Comparison of ENCODE assay signal across 20 mouse cellular contexts in genomic region chr5:119149389-119150185, GRCm38 (mm10).
DNase-seq lines count a peak whose midpoint lies in the region; ATAC-seq lines count a peak whose summit lies in the region.
"Had no signal": no experiment of that assay in that cellular context is flagged by ENCODE, and none has a peak within 500 bp of the region (broad histone marks: within the 10 kb centered on the region; RNA-seq: fewer than 3 reads in every experiment).

No protein-coding gene starts in this region.

- WGBS in midbrain, embryonic 11.5 days = 84% methylated on average over 25 of the region's 25 CpGs
- WGBS in midbrain, embryonic 14.5 days = 88% methylated on average over 25 of the region's 25 CpGs

- H3K4me3 ChIP-seq in midbrain, embryonic 11.5 days (ENCODE audit: low read depth, low read length) = no peak overlapping the region
- no peak overlapping the region for H3K4me3 ChIP-seq in midbrain, embryonic 14.5 days (replicated peaks; ENCODE audit: low read depth, low read length)
- H3K4me3 ChIP-seq: forebrain, embryonic 12.5 days; gastrocnemius, adult 2 months; heart, embryonic 13.5 days; intestine, embryonic 15.5 days had no signal

- H3K36me3 ChIP-seq in midbrain, embryonic 11.5 days (ENCODE audit: control insufficient read depth, insufficient read depth, low read length) = no peaks in the 10 kb centered on the region
- H3K36me3 ChIP-seq in midbrain, embryonic 14.5 days (ENCODE audit: control insufficient read depth, insufficient read depth, low read length) = no peaks in the 10 kb centered on the region
- H3K36me3 ChIP-seq: forebrain, embryonic 12.5 days; heart, embryonic 13.5 days; intestine, embryonic 15.5 days had no signal

- ATAC-seq in midbrain, embryonic 11.5 days (ENCODE audit: low FRiP score) = no peak
- no peak for ATAC-seq in midbrain, embryonic 14.5 days (ENCODE audit: low FRiP score, low TSS enrichment)
- ATAC-seq: forebrain, embryonic 16.5 days; intestine, embryonic 15.5 days had no signal

- H3K27me3 ChIP-seq in midbrain, embryonic 11.5 days (ENCODE audit: control insufficient read depth, insufficient read depth, low read length) = no peaks in the 10 kb centered on the region
- H3K27me3 ChIP-seq in midbrain, embryonic 14.5 days (ENCODE audit: control insufficient read depth, insufficient read depth, low read length) = no peaks in the 10 kb centered on the region
- H3K27me3 ChIP-seq: forebrain, embryonic 12.5 days; heart, embryonic 13.5 days; intestine, embryonic 15.5 days had no signal

- peak; percentile 71 for DNase-seq in embryo, embryonic 11 days
- DNase-seq in embryo, embryonic 9.5 days (ENCODE audit: extremely low spot score) = no peak
- DNase-seq in midbrain, embryonic 11.5 days (ENCODE audit: low spot score, missing footprints) = peak; percentile 56
- no peak for DNase-seq in midbrain, embryonic 14.5 days
- DNase-seq in forelimb bud, embryonic 11.5 days (ENCODE audit: low read depth, low spot score) = peak; percentile 33
- no peak for DNase-seq in lung, adult 18-20 months
- DNase-seq in lung, postnatal 36 days = no peak
- no peak for DNase-seq in urinary bladder, adult 18-20 months (ENCODE audit: low spot score in 2 of 2)
- DNase-seq: adrenal gland, postnatal 10 days; cerebellum, adult 11 months; cerebellum, adult 9-10 months; cerebellum, postnatal 25 days; gastrocnemius, adult 2 months; gastrocnemius, postnatal 25 days; heart, postnatal 4 days had no signal

- H3K4me2 ChIP-seq in midbrain, embryonic 11.5 days = no peak overlapping the region
- H3K4me2 ChIP-seq in midbrain, embryonic 14.5 days (ENCODE audit: low read length) = no peak overlapping the region
- H3K4me2 ChIP-seq: forebrain, embryonic 12.5 days; heart, embryonic 13.5 days; hindbrain, embryonic 14.5 days; intestine, embryonic 15.5 days had no signal

- no peak overlapping the region for H3K9ac ChIP-seq in midbrain, embryonic 11.5 days (ENCODE audit: low read length)
- no peak overlapping the region for H3K9ac ChIP-seq in midbrain, embryonic 14.5 days (replicated peaks; ENCODE audit: low read length)
- H3K9ac ChIP-seq: forebrain, embryonic 12.5 days; heart, embryonic 13.5 days; hindbrain, embryonic 14.5 days; intestine, embryonic 15.5 days had no signal

- no peaks in the 10 kb centered on the region for H3K9me3 ChIP-seq in midbrain, embryonic 11.5 days (ENCODE audit: control insufficient read depth, low read length)
- H3K9me3 ChIP-seq in midbrain, embryonic 14.5 days (ENCODE audit: control insufficient read depth, low read length) = peaks cover 5% of the 10 kb centered on the region; the same call in 1 of the 2 replicates
- H3K9me3 ChIP-seq: intestine, embryonic 15.5 days had no signal

- H3K4me1 ChIP-seq in midbrain, embryonic 11.5 days (ENCODE audit: control insufficient read depth, insufficient read depth, low read length) = no peaks in the 10 kb centered on the region
- H3K4me1 ChIP-seq in midbrain, embryonic 14.5 days (ENCODE audit: control insufficient read depth, insufficient read depth, low read length) = no peaks in the 10 kb centered on the region
- H3K4me1 ChIP-seq: forebrain, embryonic 12.5 days; heart, embryonic 13.5 days; intestine, embryonic 15.5 days had no signal

- H3K27ac ChIP-seq in midbrain, embryonic 11.5 days (ENCODE audit: low read depth, low read length) = no peak overlapping the region
- H3K27ac ChIP-seq in midbrain, embryonic 14.5 days (replicated peaks; ENCODE audit: low read depth, low read length) = no peak overlapping the region
- H3K27ac ChIP-seq: forebrain, embryonic 12.5 days; gastrocnemius, adult 2 months; heart, embryonic 13.5 days; hindbrain, embryonic 14.5 days; intestine, embryonic 15.5 days had no signal

Comparison
In these comparisons a context has a peak if more than half of its experiments do, and no peak if none do; other contexts are left out.
1. DNase-seq: peak in embryo, embryonic 11 days (single experiment), midbrain, embryonic 11.5 days (single experiment) and forelimb bud, embryonic 11.5 days (single experiment); none in embryo, embryonic 9.5 days (single experiment), midbrain, embryonic 14.5 days (single experiment), lung, adult 18-20 months (0 of 2), lung, postnatal 36 days (single experiment) and urinary bladder, adult 18-20 months (0 of 2).